Mouse (Mus musculus) layer of hippocampus, adult 2 months (tissue): ENCODE data around the gene Sncg. TPM values are rescaled to one million over a fixed set of nuclear protein-coding genes. Genes with fewer than 3 reads are reported as not detected.

Experiments
- DNase-seq, 2 experiments: peaks; one replicate each; pipeline ENCODE4 v3.0.0; 2022; ENCODE audit warnings: low spot score in 2 of 2
- H3K27ac ChIP-seq: fragments of 200-600 bp; 2 replicates; pipeline ENCODE4 v1.8.1; 2022
- H3K4me3 ChIP-seq: fragments of 200-600 bp; 2 replicates; pipeline ENCODE4 v1.8.1; 2022; ENCODE audit warnings: mild to moderate bottlenecking
- CTCF ChIP-seq: fragments of 200-600 bp; conservative IDR thresholded peaks from 2 replicates; pipeline ENCODE4 v1.8.1; 2022; ENCODE audit warnings: antibody characterized with exemption, mild to moderate bottlenecking, moderate library complexity
- total RNA-seq, 2 experiments: library from RNA; stranded (reverse); gene quantifications; 2 replicates each; pipeline ENCODE4 v1.2.3; 2021

Sncg gene
- total RNA-seq, 2 experiments from 2014 or later, result 4.8 to 6.7 TPM

GRCm38 (mm10) chr14:34363490-34364253 is 10.9 kb downstream of the Sncg start:
- DNase-seq, result peak; percentile 21 to 31
- Histone ChIP-seq H3K27ac (peak overlapping the region; percentile 79), H3K4me3 (peak overlapping the region; percentile 51)
- TF ChIP-seq CTCF, result peak; percentile 64

- H3K27ac ChIP-seq, result peak overlapping the region; percentile 79
- peak; percentile 61 to 62 for DNase-seq
- TF ChIP-seq CTCF, result peak; percentile 85
- peak overlapping the region; percentile 51 for H3K4me3 ChIP-seq
Measured at GRCm38 (mm10) chr14:34362726-34363445, 11.7 kb downstream of the Sncg start.

GRCm38 (mm10) chr14:34362135-34362534 is 12.5 kb downstream of the Sncg start:
- no peak overlapping the region for H3K4me3 ChIP-seq
- TF ChIP-seq CTCF, result no peak
- DNase-seq, result no peak
- H3K27ac ChIP-seq, result no peak overlapping the region

- no peak for TF ChIP-seq CTCF
- no peak for DNase-seq
- H3K27ac ChIP-seq, result no peak overlapping the region
- H3K4me3 ChIP-seq, result no peak overlapping the region
Measured at GRCm38 (mm10) chr14:34360251-34360650, 14.3 kb downstream of the Sncg start.

GRCm38 (mm10) chr14:34359676-34360244 is 14.8 kb downstream of the Sncg start:
- H3K27ac ChIP-seq, result no peak overlapping the region
- TF ChIP-seq CTCF, result no peak

GRCm38 (mm10) chr14:34357671-34358455 is 16.7 kb downstream of the Sncg start:
- peak overlapping the region; percentile 23; the same call in 1 of the 2 replicates for H3K27ac ChIP-seq
- peak in 1 of 2 experiments; percentile 25 for DNase-seq
- no peak overlapping the region for H3K4me3 ChIP-seq
- TF ChIP-seq CTCF, result no peak

More at GRCm38 (mm10) chr14:34359676-34360244, 14.8 kb downstream of the Sncg start:
- no peak overlapping the region for H3K4me3 ChIP-seq
- DNase-seq, result no peak

GRCm38 (mm10) chr14:34355301-34355700 is 19.3 kb downstream of the Sncg start, which contains the start of gene Fam25c:
Fam25c (minus strand) TSS chr14:34355433.
- DNase-seq, result no peak
- H3K4me3 ChIP-seq, result no peak within 1 kb of the TSS
- no peak for TF ChIP-seq CTCF
- no peak within 1 kb of the TSS for H3K27ac ChIP-seq

GRCm38 (mm10) chr14:34354456-34354855 is 20.1 kb downstream of the Sncg start:
- Histone ChIP-seq H3K27ac (no peak overlapping the region), H3K4me3 (no peak overlapping the region)
- TF ChIP-seq CTCF, result no peak
- DNase-seq, result no peak

- DNase-seq, result no peak
- Histone ChIP-seq H3K4me3 (no peak overlapping the region), H3K27ac (no peak overlapping the region)
- TF ChIP-seq CTCF, result no peak
Measured at GRCm38 (mm10) chr14:34353326-34353725, 21.3 kb downstream of the Sncg start.

GRCm38 (mm10) chr14:34352523-34352922 is 22.1 kb downstream of the Sncg start:
- H3K4me3 ChIP-seq, result no peak overlapping the region
- no peak for TF ChIP-seq CTCF

GRCm38 (mm10) chr14:34351660-34352059 is 22.9 kb downstream of the Sncg start:
- H3K27ac ChIP-seq, result no peak overlapping the region
- DNase-seq, result no peak
- H3K4me3 ChIP-seq, result no peak overlapping the region
- no peak for TF ChIP-seq CTCF

More at GRCm38 (mm10) chr14:34352523-34352922, 22.1 kb downstream of the Sncg start:
- no peak for DNase-seq
- no peak overlapping the region for H3K27ac ChIP-seq

- no peak for DNase-seq
- Histone ChIP-seq H3K4me3 (no peak overlapping the region), H3K27ac (no peak overlapping the region)
- no peak for TF ChIP-seq CTCF
Measured at GRCm38 (mm10) chr14:34349007-34349406, 25.6 kb downstream of the Sncg start.
